Mouse (Mus musculus): ENCODE results near the gene Dusp5. TPM values are rescaled to one million over a fixed set of nuclear protein-coding genes. Genes with fewer than 3 reads are reported as not detected.
A peak's percentile ranks its signal among the peaks of the same experiment; 100 is the strongest.
"Not testable (repeated sequence)": the region's sequence is repeated elsewhere in the genome, so short reads cannot be mapped to it uniquely, and the experiment has no call there.

Gene Dusp5
- polyA plus RNA-seq, 1 experiment from 2014 or later = 1.6 TPM

DNA sequence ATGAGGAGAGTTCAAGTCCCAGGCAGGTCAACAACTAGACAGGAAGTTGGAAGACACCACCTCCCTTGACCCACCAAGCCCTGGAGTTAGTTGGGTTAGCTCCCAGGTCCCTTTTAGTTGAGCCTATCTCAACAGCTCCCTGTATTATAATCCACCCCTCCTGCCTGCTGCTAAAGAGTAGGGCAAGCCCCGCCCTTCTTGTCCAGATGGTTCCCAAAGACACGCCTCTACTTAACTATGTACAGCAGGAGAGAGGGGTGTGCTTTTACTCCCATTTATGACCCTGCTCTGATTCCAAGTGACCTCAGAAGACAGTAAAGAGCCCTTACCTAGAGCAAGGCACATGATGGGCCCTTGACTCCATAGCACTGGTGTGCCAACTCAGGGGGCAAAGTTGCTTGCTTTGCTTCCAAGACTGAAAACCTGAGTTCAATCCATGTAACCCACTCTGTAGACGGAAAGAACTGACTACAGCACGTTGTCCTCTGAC is 29.4 kb upstream of the Dusp5 start:
- 86% methylated on average over 4 of the region's 4 CpGs for WGBS
- Histone ChIP-seq H3K36me3 (no peaks in the 10 kb centered on the region), H3K4me2 (no peak overlapping the region), H3K27ac (no peak overlapping the region), H3K4me1 (replicated peaks) (peaks cover 12% of the 10 kb centered on the region; the same call in 1 of the 2 replicates), H3K27me3 (no peaks in the 10 kb centered on the region), H3K9ac (no peak overlapping the region), H3K9me3 (no peaks in the 10 kb centered on the region), H3K4me3 (no peak overlapping the region)
- ATAC-seq (ENCODE audit: low FRiP score) = no peak

- H3K9me3 ChIP-seq = no peaks in the 10 kb centered on the region
- H3K9ac ChIP-seq = no peak overlapping the region
- no peak overlapping the region for H3K4me3 ChIP-seq
- H3K4me2 ChIP-seq = no peak overlapping the region
- no peak overlapping the region for H3K27ac ChIP-seq
- WGBS = 58% methylated on average over 25 of the region's 25 CpGs
- H3K4me1 ChIP-seq (replicated peaks) = peaks cover 12% of the 10 kb centered on the region; the same call in 1 of the 2 replicates
- no peak for ATAC-seq (ENCODE audit: low FRiP score)
- no peaks in the 10 kb centered on the region for H3K27me3 ChIP-seq
- H3K36me3 ChIP-seq = no peaks in the 10 kb centered on the region
These were observed 28.5 kb upstream of the Dusp5 start for GRCm38 (mm10) chr19:53500298-53501006.

DNA sequence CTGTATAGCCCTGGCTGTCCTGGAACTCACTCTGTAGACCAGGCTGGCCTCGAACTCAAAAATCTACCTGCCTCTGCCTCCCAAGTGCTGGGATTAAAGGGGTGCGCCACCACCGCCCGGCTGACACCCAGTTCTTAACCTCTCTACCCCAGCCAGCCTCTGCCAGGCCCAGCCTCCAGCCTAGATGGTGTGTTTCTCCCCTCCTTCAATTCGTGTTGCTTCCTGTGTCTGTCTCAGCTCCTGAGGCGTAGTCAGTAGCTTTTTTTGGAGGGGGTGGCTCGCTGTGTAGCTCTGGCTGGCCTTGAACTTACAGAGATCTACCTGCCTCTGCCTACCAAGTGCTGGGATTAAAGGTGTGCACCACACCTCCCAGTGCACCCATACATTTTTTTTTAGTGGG is 27.7 kb upstream of the Dusp5 start:
- H3K36me3 ChIP-seq; H3K27ac ChIP-seq; H3K4me3 ChIP-seq; H3K4me2 ChIP-seq; ATAC-seq (ENCODE audit: low FRiP score); H3K27me3 ChIP-seq; H3K9ac ChIP-seq; H3K9me3 ChIP-seq: not testable (repeated sequence)
- WGBS = 92% methylated on average over 7 of the region's 7 CpGs
- H3K4me1 ChIP-seq (replicated peaks) = peaks cover 12% of the 10 kb centered on the region; the same call in 1 of the 2 replicates

- Histone ChIP-seq H3K4me2 (no peak overlapping the region), H3K4me1 (replicated peaks) (peaks cover 12% of the 10 kb centered on the region; the same call in 1 of the 2 replicates), H3K27ac (no peak overlapping the region), H3K4me3 (no peak overlapping the region), H3K36me3 (no peaks in the 10 kb centered on the region), H3K27me3 (no peaks in the 10 kb centered on the region), H3K9me3 (no peaks in the 10 kb centered on the region), H3K9ac (no peak overlapping the region)
- 95% methylated on average over 2 of the region's 2 CpGs for WGBS
- no peak for ATAC-seq (ENCODE audit: low FRiP score)
These were observed 27.1 kb upstream of the Dusp5 start for GRCm38 (mm10) chr19:53501765-53502164.

GRCm38 (mm10) chr19:53502891-53503371 is 26.0 kb upstream of the Dusp5 start:
- no peak overlapping the region for H3K4me3 ChIP-seq
- no peak overlapping the region for H3K4me2 ChIP-seq
- no peaks in the 10 kb centered on the region for H3K36me3 ChIP-seq
- 46% methylated on average over 9 of the region's 9 CpGs for WGBS
- H3K27me3 ChIP-seq = no peaks in the 10 kb centered on the region
- H3K9me3 ChIP-seq = no peaks in the 10 kb centered on the region
- H3K27ac ChIP-seq = no peak overlapping the region
- H3K9ac ChIP-seq = no peak overlapping the region
- no peak for ATAC-seq (ENCODE audit: low FRiP score)
- H3K4me1 ChIP-seq (replicated peaks) = peaks cover 12% of the 10 kb centered on the region

- Histone ChIP-seq H3K4me2 (no peak overlapping the region), H3K9me3 (no peaks in the 10 kb centered on the region), H3K27ac (no peak overlapping the region), H3K4me1 (replicated peaks) (peaks cover 12% of the 10 kb centered on the region), H3K9ac (no peak overlapping the region), H3K4me3 (no peak overlapping the region), H3K36me3 (no peaks in the 10 kb centered on the region), H3K27me3 (no peaks in the 10 kb centered on the region)
- ATAC-seq (ENCODE audit: low FRiP score) = no peak
- WGBS = 90% methylated on average over 7 of the region's 7 CpGs
These were observed 24.7 kb upstream of the Dusp5 start for GRCm38 (mm10) chr19:53504181-53504580.

- peaks cover 6% of the 10 kb centered on the region for H3K4me1 ChIP-seq (replicated peaks)
- no peak overlapping the region for H3K9ac ChIP-seq
- H3K36me3 ChIP-seq = no peaks in the 10 kb centered on the region
- H3K4me2 ChIP-seq = no peak overlapping the region
- no peak for ATAC-seq (ENCODE audit: low FRiP score)
- no peaks in the 10 kb centered on the region for H3K9me3 ChIP-seq
- H3K27me3 ChIP-seq = no peaks in the 10 kb centered on the region
- WGBS = 80% methylated on average over 10 of the region's 10 CpGs
- no peak overlapping the region for H3K4me3 ChIP-seq
- no peak overlapping the region for H3K27ac ChIP-seq
These were observed 23.2 kb upstream of the Dusp5 start for GRCm38 (mm10) chr19:53505728-53506127.

DNA sequence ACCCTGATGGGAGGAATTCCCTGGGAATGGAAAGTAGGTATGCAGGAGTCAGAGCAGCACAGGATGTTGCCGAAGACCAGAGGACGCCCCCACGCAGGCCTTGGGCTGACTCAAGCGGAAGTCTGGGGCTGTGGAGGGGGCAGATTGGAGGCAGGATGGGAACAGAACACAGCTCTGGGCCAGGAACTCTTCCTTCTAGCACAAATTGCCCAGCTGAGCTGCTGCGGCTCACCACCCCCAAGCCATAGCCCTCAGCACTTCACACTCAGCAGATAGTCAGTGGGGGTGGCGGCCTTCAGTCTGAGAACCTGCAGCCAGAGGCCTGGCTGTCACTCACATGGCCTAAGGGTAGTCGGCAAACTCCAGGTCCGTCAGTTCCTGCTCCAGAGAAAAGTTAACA is 21.4 kb upstream of the Dusp5 start:
- no peaks in the 10 kb centered on the region for H3K36me3 ChIP-seq
- no peaks in the 10 kb centered on the region for H3K27me3 ChIP-seq
- H3K27ac ChIP-seq = no peak overlapping the region
- H3K4me3 ChIP-seq = no peak overlapping the region
- H3K9me3 ChIP-seq = no peaks in the 10 kb centered on the region
- peaks cover 6% of the 10 kb centered on the region for H3K4me1 ChIP-seq (replicated peaks)
- no peak overlapping the region for H3K4me2 ChIP-seq
- no peak for ATAC-seq (ENCODE audit: low FRiP score)
- H3K9ac ChIP-seq = no peak overlapping the region
- 66% methylated on average over 8 of the region's 8 CpGs for WGBS

DNA sequence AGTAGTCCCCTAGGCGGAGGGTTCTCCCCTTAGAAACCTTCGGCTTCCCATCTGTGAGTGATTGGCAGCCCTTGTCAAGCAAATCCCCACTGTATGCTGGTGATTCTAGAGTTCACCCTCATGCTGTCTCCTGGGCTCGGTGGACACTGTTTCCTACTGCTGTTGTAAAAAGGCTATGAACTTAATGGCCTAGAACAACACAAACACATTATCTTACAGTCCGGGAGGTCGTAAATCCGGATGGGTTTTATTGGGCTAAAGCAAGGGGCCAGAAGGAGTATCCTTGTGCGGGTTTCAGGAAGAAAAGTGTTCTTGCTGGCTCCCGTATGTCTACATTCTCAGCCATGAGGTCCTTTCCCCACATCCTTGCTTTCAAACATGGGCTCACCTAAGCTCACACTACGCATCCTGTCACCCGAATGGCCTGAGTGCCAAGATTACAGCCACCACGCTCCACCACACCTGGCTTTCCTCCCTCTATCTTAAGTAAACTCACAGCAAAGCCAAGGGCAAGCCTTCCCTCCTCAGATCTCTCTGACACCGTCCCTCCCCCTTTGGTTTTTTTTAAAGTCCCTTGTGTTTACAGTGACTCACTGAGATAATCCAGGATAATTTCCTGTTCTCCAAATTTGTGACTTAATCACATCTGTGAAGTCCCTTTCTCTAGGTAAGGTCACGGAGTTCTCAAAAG is 17.5 kb upstream of the Dusp5 start:
- Histone ChIP-seq H3K36me3 (no peaks in the 10 kb centered on the region), H3K4me2 (no peak overlapping the region), H3K27me3 (no peaks in the 10 kb centered on the region), H3K4me3 (no peak overlapping the region), H3K9me3 (no peaks in the 10 kb centered on the region), H3K9ac (no peak overlapping the region), H3K4me1 (replicated peaks) (no peaks in the 10 kb centered on the region; the same call in 1 of the 2 replicates), H3K27ac (no peak overlapping the region)
- ATAC-seq (ENCODE audit: low FRiP score) = no peak
- 83% methylated on average over 13 of the region's 13 CpGs for WGBS

- peak; percentile 73 for ATAC-seq (ENCODE audit: low FRiP score)
- no peak overlapping the region for H3K4me3 ChIP-seq
- no peaks in the 10 kb centered on the region for H3K36me3 ChIP-seq
- H3K4me2 ChIP-seq = no peak overlapping the region
- peak overlapping the region; percentile 4; the same call in 1 of the 2 replicates for H3K27ac ChIP-seq
- WGBS = 34% methylated on average over 18 of the region's 18 CpGs
- H3K9me3 ChIP-seq = no peaks in the 10 kb centered on the region
- H3K27me3 ChIP-seq = no peaks in the 10 kb centered on the region
- peaks cover 7% of the 10 kb centered on the region for H3K4me1 ChIP-seq (replicated peaks)
- H3K9ac ChIP-seq = no peak overlapping the region
These were observed 11.4 kb upstream of the Dusp5 start for GRCm38 (mm10) chr19:53517370-53518096.

GRCm38 (mm10) chr19:53519549-53519948 is 9.4 kb upstream of the Dusp5 start:
- ATAC-seq (ENCODE audit: low FRiP score) = no peak
- 92% methylated on average over 8 of the region's 8 CpGs for WGBS
- Histone ChIP-seq H3K4me2 (no peak overlapping the region), H3K9ac (no peak overlapping the region), H3K27ac (no peak overlapping the region), H3K4me1 (replicated peaks) (peaks cover 7% of the 10 kb centered on the region), H3K4me3 (no peak overlapping the region), H3K9me3 (no peaks in the 10 kb centered on the region), H3K36me3 (no peaks in the 10 kb centered on the region), H3K27me3 (no peaks in the 10 kb centered on the region)

DNA sequence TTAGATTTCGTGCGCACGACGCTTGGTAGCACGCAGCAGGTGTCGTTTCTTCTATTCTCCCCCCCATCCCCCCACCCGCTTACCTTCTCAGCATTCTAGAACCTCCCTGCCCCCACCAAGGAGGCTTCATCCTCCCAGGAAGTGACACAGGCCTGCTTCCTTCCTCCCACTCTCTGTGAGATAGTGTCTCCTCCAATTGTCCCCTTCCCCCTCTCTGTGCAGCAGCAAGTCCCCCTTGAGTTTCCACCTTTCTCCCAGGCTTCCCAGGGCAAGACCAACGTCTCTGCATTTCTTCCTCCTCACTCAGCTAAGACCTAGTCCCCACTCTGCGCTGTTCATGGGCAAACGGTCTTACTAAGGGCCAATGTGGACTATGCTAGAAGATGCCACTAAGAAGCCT is 8.9 kb upstream of the Dusp5 start:
- Histone ChIP-seq H3K4me2 (no peak overlapping the region), H3K27ac (no peak overlapping the region), H3K9me3 (no peaks in the 10 kb centered on the region), H3K4me3 (no peak overlapping the region), H3K9ac (no peak overlapping the region), H3K4me1 (replicated peaks) (peaks cover 7% of the 10 kb centered on the region), H3K27me3 (no peaks in the 10 kb centered on the region), H3K36me3 (no peaks in the 10 kb centered on the region)
- 87% methylated on average over 10 of the region's 10 CpGs for WGBS
- no peak for ATAC-seq (ENCODE audit: low FRiP score)

All from hindbrain, embryonic 13.5 days (tissue).